Mouse (Mus musculus) mouse trophoblast stem cell (cell line): ENCODE results near the gene Thbs2.

ENCODE experiments used
- in situ Hi-C, 2 experiments: fragments of 300-500 bp; cut with MseI, MboI; formaldehyde crosslinking; loops; 2 replicates in 1 of 2; 3 replicates in 1 of 2; pipeline ENCODE4 v1.15.1; 2025

The Thbs2 gene

DNA sequence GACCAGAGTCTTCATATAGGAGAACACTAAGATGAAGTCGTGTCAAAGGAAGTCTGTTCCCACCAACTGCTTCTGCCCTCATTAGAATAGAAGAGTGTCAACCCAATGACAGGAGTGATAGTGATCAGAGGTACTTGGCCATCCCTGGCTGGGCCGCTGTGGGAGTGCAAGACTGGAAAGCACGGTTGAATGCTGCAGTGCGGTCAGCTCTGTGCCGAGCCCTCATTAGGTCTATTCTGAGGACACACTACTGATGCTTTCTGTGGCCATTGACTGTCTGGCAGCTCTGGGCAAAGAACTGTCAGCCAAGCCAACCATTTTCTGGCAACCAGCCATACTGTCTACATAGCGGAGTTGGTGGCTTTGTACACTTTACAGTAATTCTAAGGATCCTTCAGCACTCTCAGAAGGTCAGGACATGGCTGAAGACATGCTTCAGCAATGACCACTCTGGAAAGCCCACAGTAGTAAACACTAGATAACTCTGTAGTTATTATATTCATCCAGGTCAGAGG lies 2.3 kb upstream of the Thbs2 start:
- in situ Hi-C loops, result no loop called here

DNA sequence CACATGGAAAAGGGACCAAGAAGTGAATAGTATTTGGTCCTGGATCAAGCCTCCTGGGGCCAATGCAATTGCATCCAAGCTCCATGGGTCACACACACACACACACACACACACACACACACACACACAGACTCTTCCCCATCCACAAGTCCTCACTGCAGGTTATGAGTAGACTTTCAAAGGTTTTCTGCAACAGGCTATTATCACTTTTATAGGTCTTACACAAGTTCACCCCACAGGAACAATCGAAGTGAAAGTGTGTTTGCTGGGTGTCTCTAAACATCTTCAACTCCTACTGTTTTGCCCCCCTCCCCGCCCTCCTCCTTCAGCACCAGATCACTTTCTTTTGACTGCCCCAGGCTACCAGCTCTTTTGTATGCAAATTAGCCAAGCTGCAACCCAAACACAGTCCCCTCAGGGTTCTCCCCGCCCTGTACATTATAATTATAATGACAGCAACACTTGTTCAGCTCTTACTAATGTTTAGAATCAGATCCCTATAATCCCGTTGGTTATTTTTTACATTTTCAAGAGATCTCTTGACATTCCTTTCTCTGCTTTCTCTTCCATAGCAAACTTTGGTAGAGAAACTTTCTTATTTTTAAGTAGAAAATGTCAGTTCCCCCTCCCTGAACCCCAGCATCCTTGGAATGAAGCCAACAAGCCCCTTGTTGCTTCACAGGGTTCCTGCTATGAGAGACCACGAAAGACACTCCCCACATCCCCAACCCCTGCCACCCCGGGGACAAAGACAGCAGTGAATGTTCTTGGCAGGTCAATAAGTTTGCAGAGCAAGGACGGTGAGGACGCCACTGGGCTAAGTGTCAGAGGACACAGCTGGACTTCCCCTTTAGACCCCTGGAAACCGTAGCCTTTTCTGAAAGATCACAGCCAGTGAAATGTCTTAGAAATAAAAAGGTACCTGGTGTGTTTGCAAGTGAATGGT lies 714 bp downstream of the Thbs2 start:
- in situ Hi-C loops, result no loop called here

DNA sequence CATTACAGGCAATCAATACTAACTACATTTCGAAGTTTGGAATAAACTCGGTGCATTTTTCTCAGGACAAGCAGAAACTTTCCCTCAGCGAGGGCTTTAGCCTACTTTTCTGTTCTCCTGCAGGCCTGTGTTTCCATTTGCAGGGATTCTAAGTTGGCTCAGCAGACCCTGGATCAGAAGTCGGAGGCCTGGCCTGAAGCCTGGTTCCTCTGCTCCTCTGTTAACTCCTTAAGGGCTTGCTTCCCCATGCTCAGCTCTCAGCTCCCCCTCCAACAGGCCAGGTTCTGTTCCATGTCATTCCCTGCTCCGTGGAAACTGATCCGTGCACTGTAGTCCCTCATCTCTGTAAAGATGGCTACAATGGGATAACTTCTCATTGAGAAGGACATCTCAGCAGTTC lies 2.1 kb downstream of the Thbs2 start:
- in situ Hi-C loops, result no loop called here

DNA sequence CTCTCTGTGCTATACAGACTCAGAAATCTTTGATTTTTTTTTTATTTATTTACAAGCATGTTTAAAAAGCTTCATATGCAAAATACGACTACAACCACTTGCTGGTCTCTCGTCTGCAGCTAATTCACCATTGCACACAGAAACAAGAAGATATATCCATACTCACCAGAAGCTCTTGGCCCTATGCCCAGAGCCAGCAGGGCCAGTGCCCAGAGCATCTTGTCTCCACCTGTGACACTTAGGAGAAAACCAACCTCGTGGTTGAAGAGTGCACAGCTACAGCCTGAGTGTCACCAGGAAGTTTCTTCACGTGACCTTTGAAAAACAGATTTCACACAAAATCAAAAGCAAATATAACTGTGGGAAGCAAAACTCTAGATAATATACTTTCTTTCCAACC lies 2.8 kb downstream of the Thbs2 start:
- in situ Hi-C loops, result no loop called here

GRCm38 (mm10) chr17:14682836-14683235 lies 11.2 kb downstream of the Thbs2 start:
- in situ Hi-C loops, result no loop called here

- in situ Hi-C loops, result no loop called here
These were observed 13.0 kb downstream of the Thbs2 start for GRCm38 (mm10) chr17:14681047-14681446.

DNA sequence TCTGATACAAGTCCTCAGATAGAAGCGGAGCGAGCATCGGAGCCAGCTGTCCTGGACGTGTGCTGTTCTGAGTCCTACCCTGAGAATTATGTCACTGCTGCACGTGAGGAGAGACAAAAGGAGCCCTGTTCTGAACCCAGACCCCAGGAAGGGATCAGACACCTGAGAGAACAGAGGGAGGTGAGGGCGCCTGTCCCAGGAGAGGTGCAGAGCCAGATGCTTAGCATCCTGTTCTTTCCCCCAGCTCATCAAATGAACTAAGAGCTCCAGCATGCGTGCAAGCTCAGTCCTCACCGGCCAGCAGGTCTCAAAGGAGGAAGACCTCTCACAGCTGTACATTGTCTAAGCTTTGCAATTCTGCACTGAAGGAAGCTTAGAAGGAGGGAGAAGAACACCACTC lies 16.8 kb downstream of the Thbs2 start:
- in situ Hi-C loops, result no loop called here

DNA sequence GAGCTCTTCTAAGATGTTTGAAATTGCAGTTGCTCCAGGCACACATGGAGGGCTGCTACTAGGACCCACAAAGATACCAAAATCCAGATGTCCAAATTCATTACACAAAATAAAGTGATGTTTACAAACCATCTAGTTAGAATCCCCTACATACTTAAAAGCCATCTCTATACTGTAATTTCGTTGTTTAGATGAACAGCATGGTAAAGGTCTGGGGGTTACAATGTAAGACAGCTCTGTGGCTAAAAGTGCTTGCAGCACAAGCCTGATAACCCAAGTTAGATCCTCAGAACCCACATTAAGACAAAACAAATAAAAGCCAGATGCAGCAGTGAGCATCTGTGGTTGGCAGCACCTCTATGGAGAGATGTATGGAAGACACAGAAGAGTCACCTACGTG lies 18.5 kb downstream of the Thbs2 start:
- in situ Hi-C loops, result no loop called here

DNA sequence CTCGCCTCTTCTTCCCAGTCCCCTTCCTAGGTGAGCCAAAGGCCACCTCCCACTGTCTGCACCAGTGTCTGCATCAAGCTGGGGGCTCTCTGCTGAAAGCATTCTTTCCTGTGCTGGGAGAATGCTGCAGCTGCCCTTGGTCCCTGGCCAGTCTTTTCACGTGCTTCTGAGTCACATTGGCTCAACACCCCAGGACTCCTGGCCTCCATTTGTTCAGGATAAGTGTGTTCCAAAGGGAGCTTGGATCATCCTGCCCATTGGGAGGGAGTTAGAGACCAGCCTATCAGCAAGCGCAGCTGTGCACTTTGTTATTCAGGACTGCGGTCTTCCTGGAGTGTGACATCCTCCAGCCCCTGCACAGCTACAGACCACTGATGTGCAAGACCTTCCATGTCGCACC lies 21.6 kb downstream of the Thbs2 start:
- in situ Hi-C loops, result no loop called here

- in situ Hi-C loops, result no loop called here
These were observed 26.8 kb downstream of the Thbs2 start for GRCm38 (mm10) chr17:14667225-14667624.

DNA sequence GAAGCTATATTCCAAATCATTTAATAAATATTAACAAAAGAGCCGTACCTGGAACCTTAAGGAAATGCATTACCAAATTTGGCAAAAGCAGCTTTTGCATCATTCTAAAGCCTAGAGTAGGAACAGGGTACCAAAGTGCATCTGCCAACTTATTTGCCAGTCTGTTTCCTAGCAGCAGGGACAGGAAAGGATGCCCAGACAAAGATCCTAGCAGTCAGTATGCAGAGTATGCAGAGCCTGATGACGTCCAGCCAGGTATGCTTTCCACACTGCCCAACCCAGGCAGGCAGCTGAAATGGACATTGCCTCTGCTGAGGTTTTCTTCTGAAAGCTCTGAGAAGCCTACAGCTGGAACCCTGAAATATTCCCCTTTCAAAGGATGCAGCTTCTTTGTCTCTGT lies 27.6 kb downstream of the Thbs2 start:
- in situ Hi-C loops, result no loop called here

DNA sequence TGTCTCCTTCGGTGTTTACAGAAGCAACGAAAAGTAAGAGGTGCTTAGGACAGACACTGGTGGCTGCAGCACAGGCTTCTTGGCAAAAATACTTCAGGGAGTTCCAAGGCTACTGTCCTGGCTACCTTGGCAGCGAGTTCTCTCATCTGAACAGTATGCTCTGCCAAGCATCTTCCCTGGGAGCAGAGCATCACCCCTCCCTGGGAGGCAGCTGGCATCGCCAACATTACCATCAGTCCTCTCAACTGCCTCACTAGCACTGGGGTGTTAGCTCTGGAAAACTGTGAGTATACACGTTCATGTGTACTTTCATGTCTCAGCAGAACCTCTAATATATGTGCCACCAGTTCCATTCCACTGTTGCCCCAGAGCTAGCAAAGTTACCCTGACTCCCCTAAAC lies 30.7 kb downstream of the Thbs2 start:
- in situ Hi-C loops, result no loop called here

GRCm38 (mm10) chr17:14662409-14662808 lies 31.6 kb downstream of the Thbs2 start:
- in situ Hi-C loops, result no loop called here

GRCm38 (mm10) chr17:14659746-14660145 lies 34.3 kb downstream of the Thbs2 start:
- in situ Hi-C loops, result no loop called here

GRCm38 (mm10) chr17:14658123-14658522 lies 35.9 kb downstream of the Thbs2 start:
- in situ Hi-C loops, result no loop called here

GRCm38 (mm10) chr17:14657123-14657522 lies 36.9 kb downstream of the Thbs2 start:
- in situ Hi-C loops, result no loop called here

- in situ Hi-C loops, result no loop called here
These were observed 39.1 kb downstream of the Thbs2 start for GRCm38 (mm10) chr17:14654981-14655380.

GRCm38 (mm10) chr17:14652013-14652412 lies 42.0 kb downstream of the Thbs2 start:
- in situ Hi-C loops, result no loop called here

DNA sequence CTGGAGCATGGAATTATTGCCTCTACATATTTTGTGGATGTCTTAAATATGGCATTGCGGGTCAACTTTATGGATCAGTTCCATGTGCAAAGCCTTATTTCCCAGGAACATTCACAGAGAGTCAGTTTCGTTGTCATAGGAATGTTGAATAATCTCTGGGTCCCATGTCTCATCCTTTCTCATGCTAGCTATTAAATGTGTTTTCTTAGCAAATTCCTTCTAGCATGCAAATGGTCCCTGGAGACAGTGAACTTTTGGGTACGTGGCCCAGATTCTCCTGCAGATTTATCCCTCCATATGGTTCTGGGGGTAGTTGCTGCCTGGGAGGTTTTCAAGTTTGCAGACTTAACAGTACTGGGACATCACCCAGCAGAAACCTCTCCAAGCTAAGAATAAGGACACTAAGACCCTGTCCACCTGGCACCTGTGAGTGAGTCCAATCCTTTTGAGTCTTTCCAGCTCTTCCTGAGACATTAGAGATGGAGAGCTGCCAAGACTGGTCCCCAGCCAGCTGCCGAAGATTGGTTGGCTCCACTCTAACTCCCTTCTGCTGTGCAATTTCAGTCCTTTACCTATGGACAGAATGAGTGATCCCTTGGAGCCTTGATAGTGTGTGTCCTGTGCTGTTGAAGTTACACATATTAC lies 45.9 kb downstream of the Thbs2 start:
- in situ Hi-C loops, result no loop called here

- in situ Hi-C loops, result no loop called here
These were observed 50.0 kb downstream of the Thbs2 start for GRCm38 (mm10) chr17:14643996-14644395.

GRCm38 (mm10) chr17:14640351-14641115 lies 53.5 kb downstream of the Thbs2 start:
- in situ Hi-C loops, result no loop called here
